Mouse (Mus musculus): ENCODE measurements around the gene Rap1b. TPM values are rescaled to one million over a fixed set of nuclear protein-coding genes. Genes with fewer than 3 reads are reported as not detected.

Gene Rap1b
- total RNA-seq, 1 experiment from 2014 or later, result 126 TPM

- no peak for ATAC-seq (replicated peaks in 1 of 2; ENCODE audit: insufficient read depth in 1 of 2, low FRiP score in 2 of 2, low TSS enrichment in 1 of 2, low read depth in 1 of 2, poor library complexity in 2 of 2, severe bottlenecking in 2 of 2)
These were observed 76.1 kb downstream of the Rap1b start for GRCm38 (mm10) chr10:117769541-117770285.

GRCm38 (mm10) chr10:117768141-117768440, 77.7 kb downstream of the Rap1b start:
- no peak for ATAC-seq (replicated peaks in 1 of 2; ENCODE audit: insufficient read depth in 1 of 2, low FRiP score in 2 of 2, low TSS enrichment in 1 of 2, low read depth in 1 of 2, poor library complexity in 2 of 2, severe bottlenecking in 2 of 2)

GRCm38 (mm10) chr10:117767286-117768140, 78.3 kb downstream of the Rap1b start:
- no peak for ATAC-seq (replicated peaks in 1 of 2; ENCODE audit: insufficient read depth in 1 of 2, low FRiP score in 2 of 2, low TSS enrichment in 1 of 2, low read depth in 1 of 2, poor library complexity in 2 of 2, severe bottlenecking in 2 of 2)

GRCm38 (mm10) chr10:117766896-117767160, 79.0 kb downstream of the Rap1b start:
- ATAC-seq (replicated peaks in 1 of 2; ENCODE audit: insufficient read depth in 1 of 2, low FRiP score in 2 of 2, low TSS enrichment in 1 of 2, low read depth in 1 of 2, poor library complexity in 2 of 2, severe bottlenecking in 2 of 2), result no peak

- no peak for ATAC-seq (replicated peaks in 1 of 2; ENCODE audit: insufficient read depth in 1 of 2, low FRiP score in 2 of 2, low TSS enrichment in 1 of 2, low read depth in 1 of 2, poor library complexity in 2 of 2, severe bottlenecking in 2 of 2)
These were observed 79.5 kb downstream of the Rap1b start for GRCm38 (mm10) chr10:117766111-117766895.

GRCm38 (mm10) chr10:117765116-117765894, 80.5 kb downstream of the Rap1b start:
- no peak for ATAC-seq (replicated peaks in 1 of 2; ENCODE audit: insufficient read depth in 1 of 2, low FRiP score in 2 of 2, low TSS enrichment in 1 of 2, low read depth in 1 of 2, poor library complexity in 2 of 2, severe bottlenecking in 2 of 2)

- no peak for ATAC-seq (replicated peaks in 1 of 2; ENCODE audit: insufficient read depth in 1 of 2, low FRiP score in 2 of 2, low TSS enrichment in 1 of 2, low read depth in 1 of 2, poor library complexity in 2 of 2, severe bottlenecking in 2 of 2)
These were observed 81.2 kb downstream of the Rap1b start for GRCm38 (mm10) chr10:117764598-117764997.

Other genes starting within 250 kb of the Rap1b start
- 0.31 and 1.4 TPM in 2 replicates for gene Cpm, start 216.5 kb downstream of the Rap1b start, total RNA-seq (2017)
- gene Mdm2, start 135.3 kb downstream of the Rap1b start, total RNA-seq (2017), result 89.1 and 108 TPM in 2 replicates
- gene Slc35e3, start 99.7 kb downstream of the Rap1b start, total RNA-seq (2017), result 10.3 and 11.4 TPM in 2 replicates
- 96.1 and 101 TPM in 2 replicates for gene Nup107, start 53.3 kb downstream of the Rap1b start, total RNA-seq (2017)